Mouse (Mus musculus) cortical plate, adult 2 months (tissue): ENCODE measurements at regions not wholly inside any gene's neighbourhood (a gene's known extent, or its start where the extent isn't known, plus 50 kb on each side); places are given as distances from the start of the nearest gene placed in this dataset.

Source experiments
- CTCF ChIP-seq: fragments of 200-500 bp; IDR thresholded peaks from 2 replicates; pipeline ENCODE4 v1.5.1; 2011; ENCODE audit warnings: mild to moderate bottlenecking, control low read depth, low read length; ENCODE audit not compliant: insufficient read depth; ENCODE audit errors: extremely low read depth
- POLR2A ChIP-seq: fragments of 200-500 bp; IDR thresholded peaks from 2 replicates; pipeline ENCODE4 v1.6.1; 2011; ENCODE audit warnings: mild to moderate bottlenecking, low read length, control low read depth; ENCODE audit not compliant: insufficient read depth; ENCODE audit errors: extremely low read depth

GRCm38 (mm10) chr2:172660479-172660878, 111.1 kb downstream of the Tfap2c start:
- TF ChIP-seq CTCF: no peak
- no peak for TF ChIP-seq POLR2A
